Mouse (Mus musculus) ES-E14 (cell line): ENCODE data around the gene Casp4. TPM values are rescaled to one million over a fixed set of nuclear protein-coding genes. Genes with fewer than 3 reads are reported as not detected.

ENCODE experiments used
- DNase-seq: peaks from one replicate; pipeline ENCODE4 v3.0.0-alpha.2; 2013; ENCODE audit warnings: low read depth, low spot score
- H3K27ac ChIP-seq: 2 replicates; pipeline ENCODE4 v1.5.1; 2012; ENCODE audit warnings: low read depth, mild to moderate bottlenecking, low read length, moderate library complexity, mixed read lengths; ENCODE audit not compliant: poor library complexity, insufficient read depth, severe bottlenecking
- H3K36me3 ChIP-seq: 2 replicates; pipeline ENCODE4 v1.6.1; 2012; ENCODE audit warnings: mild to moderate bottlenecking, low read length, moderate library complexity, mixed read lengths; ENCODE audit not compliant: control insufficient read depth, poor library complexity, insufficient read depth, severe bottlenecking
- H3K4me1 ChIP-seq, 2 experiments: fragments of 150-350 bp in 1 of 2; sonication (generic) in 1 of 2; 2 replicates each; pipeline ENCODE4 v1.6.1; 2012; ENCODE audit warnings: low read length in 2 of 2, mild to moderate bottlenecking in 1 of 2, mixed read lengths in 1 of 2; ENCODE audit not compliant: control insufficient read depth in 2 of 2, insufficient read depth in 2 of 2, poor library complexity in 1 of 2
- H3K4me3 ChIP-seq, 2 experiments: fragments of 150-350 bp in 1 of 2; sonication (generic) in 1 of 2; 2 replicates each; pipeline ENCODE4 v1.5.1; 2012; ENCODE audit warnings: low read length in 2 of 2, low read depth in 1 of 2, mild to moderate bottlenecking in 1 of 2, mixed read lengths in 1 of 2; ENCODE audit not compliant: insufficient read depth in 1 of 2, poor library complexity in 1 of 2, severe bottlenecking in 1 of 2
- H3K9ac ChIP-seq: 2 replicates; pipeline ENCODE4 v1.6.1; 2012; ENCODE audit warnings: low read depth, mild to moderate bottlenecking, low read length, mixed read lengths; ENCODE audit not compliant: poor library complexity, insufficient read depth, severe bottlenecking
- H3K9me3 ChIP-seq: fragments of 150-350 bp; sonication (generic); 2 replicates; pipeline ENCODE4 v1.6.1; 2012; ENCODE audit warnings: low read depth, mild to moderate bottlenecking, low read length; ENCODE audit not compliant: control insufficient read depth, insufficient read depth
- CHD2 ChIP-seq: IDR thresholded peaks from 2 replicates; pipeline ENCODE4 v1.6.1; 2014; ENCODE audit warnings: mild to moderate bottlenecking, low read depth, low read length, inconsistent platforms
- HCFC1 ChIP-seq: IDR thresholded peaks from 2 replicates; pipeline ENCODE4 v1.6.1; 2012; ENCODE audit warnings: low read length, inconsistent platforms, borderline replicate concordance; ENCODE audit not compliant: insufficient read depth
- MAFK ChIP-seq: IDR thresholded peaks from 2 replicates; pipeline ENCODE4 v1.6.1; 2014; ENCODE audit warnings: mild to moderate bottlenecking, low read depth, low read length, inconsistent platforms; ENCODE audit not compliant: insufficient read depth
- ZC3H11A ChIP-seq: IDR thresholded peaks from 2 replicates; pipeline ENCODE4 v1.6.1; 2012; ENCODE audit warnings: low read depth, mild to moderate bottlenecking, inconsistent platforms, low read length, borderline replicate concordance
- ZNF384 ChIP-seq: IDR thresholded peaks from 2 replicates; pipeline ENCODE4 v1.6.1; 2012; ENCODE audit warnings: low read depth, low read length, inconsistent platforms
- in situ Hi-C, 2 experiments: fragments of 600-800 bp; cut with MboI; formaldehyde crosslinking; loops; one replicate each; pipeline ENCODE4 v1.15.1; 2025; ENCODE audit warnings: low sequenced_read_pairs in 2 of 2, inconsistent platforms in 1 of 2; ENCODE audit not compliant: unreplicated experiment in 2 of 2
- total RNA-seq: library from RNA; depleted of rRNA; stranded (reverse); fragments of 300-350 nt; gene quantifications from 2 replicates; pipeline ENCODE4 v1.2.3, GENCODE M21; 2012

Gene Casp4
- total RNA-seq, 1 experiment, result 0.40 TPM

DNA sequence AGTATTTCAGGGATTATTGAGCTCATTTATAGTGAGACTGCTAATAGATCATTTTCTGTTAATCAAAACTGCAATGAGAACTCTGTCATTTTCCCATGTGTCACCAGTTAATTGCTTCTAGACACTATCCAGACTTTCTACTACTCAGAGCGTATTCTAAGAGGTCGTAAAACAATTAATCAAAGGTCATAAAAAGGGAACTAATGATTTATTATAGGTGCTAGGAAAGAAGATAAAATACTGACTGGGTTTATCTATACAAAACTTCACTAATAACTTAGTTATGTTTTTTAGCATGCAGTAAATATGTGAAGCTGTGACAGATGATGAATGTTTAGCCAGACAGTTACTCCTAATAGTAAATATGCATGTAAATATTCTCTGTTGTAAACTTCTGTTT, 22.6 kb upstream of the Casp4 start:
- H3K4me1 ChIP-seq, result no peaks in the 10 kb centered on the region
- no peak overlapping the region for H3K27ac ChIP-seq
- no peak for DNase-seq
- H3K36me3 ChIP-seq, result no peaks in the 10 kb centered on the region
- no peaks in the 10 kb centered on the region for H3K9me3 ChIP-seq
- in situ Hi-C loops, result no loop called here
- no peak overlapping the region for H3K4me3 ChIP-seq
- no peak overlapping the region for H3K9ac ChIP-seq
- no peak for TF ChIP-seq CHD2
- TF ChIP-seq ZC3H11A, result no peak
- no peak for TF ChIP-seq HCFC1
- TF ChIP-seq MAFK, result no peak
- no peak for TF ChIP-seq ZNF384

- Histone ChIP-seq H3K4me1 (no peaks in the 10 kb centered on the region), H3K4me3 (no peak overlapping the region), H3K9me3 (no peaks in the 10 kb centered on the region), H3K9ac (no peak overlapping the region), H3K36me3 (no peaks in the 10 kb centered on the region), H3K27ac (no peak overlapping the region)
- TF ChIP-seq MAFK, result no peak
- TF ChIP-seq ZNF384, result no peak
- TF ChIP-seq HCFC1, result no peak
- no peak for TF ChIP-seq ZC3H11A
- no peak for TF ChIP-seq CHD2
- no peak for DNase-seq
- in situ Hi-C loops, result no loop called here
These were observed 22.0 kb upstream of the Casp4 start for GRCm38 (mm10) chr9:5286597-5286996.

DNA sequence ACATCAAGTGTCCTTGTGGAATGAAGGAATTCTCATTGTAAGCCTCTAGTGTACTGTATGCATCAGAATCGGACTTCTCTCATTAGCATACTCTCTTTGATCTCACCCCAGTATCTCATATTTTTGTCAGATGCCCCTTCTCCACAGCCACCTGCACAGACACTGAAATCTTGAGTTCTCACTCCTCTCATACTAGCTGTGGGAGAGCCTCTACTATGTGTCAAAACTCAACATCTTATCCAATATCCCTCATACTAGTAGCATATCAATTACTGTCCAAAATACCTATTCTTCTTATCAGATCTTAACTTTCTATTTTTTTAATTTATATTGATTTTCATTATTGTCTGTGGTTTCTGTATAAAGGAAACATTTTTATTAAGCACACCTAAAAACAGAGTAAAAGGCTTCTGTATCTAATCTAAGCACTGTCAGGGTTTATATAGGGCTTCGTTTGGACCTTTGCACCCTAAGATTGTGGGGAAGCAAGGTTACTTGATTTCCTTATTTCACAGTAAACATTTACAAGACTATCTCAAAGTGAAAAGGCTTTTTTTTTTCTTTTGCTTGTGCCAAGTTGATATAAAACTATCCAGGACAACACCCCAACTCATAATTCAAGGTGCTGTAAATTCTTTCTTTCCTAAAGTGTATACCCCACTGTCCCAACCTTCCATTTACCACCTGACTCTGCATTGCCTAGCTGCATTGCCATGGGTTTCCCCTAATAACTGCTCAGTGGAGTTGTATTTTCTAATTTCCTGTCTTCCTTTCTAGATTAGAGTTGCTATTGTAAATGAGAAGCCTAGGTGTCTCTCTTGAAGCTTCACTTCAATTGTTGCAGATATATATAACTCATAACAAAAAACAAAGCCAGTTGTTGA, 12.0 kb upstream of the Casp4 start:
- Histone ChIP-seq H3K9me3 (no peaks in the 10 kb centered on the region), H3K4me3 (no peak overlapping the region), H3K27ac (no peak overlapping the region), H3K9ac (no peak overlapping the region), H3K4me1 (no peaks in the 10 kb centered on the region), H3K36me3 (no peaks in the 10 kb centered on the region)
- TF ChIP-seq MAFK (no peak), ZC3H11A (no peak), ZNF384 (no peak), HCFC1 (no peak), CHD2 (no peak)
- no peak for DNase-seq
- in situ Hi-C loops, result no loop called here

DNA sequence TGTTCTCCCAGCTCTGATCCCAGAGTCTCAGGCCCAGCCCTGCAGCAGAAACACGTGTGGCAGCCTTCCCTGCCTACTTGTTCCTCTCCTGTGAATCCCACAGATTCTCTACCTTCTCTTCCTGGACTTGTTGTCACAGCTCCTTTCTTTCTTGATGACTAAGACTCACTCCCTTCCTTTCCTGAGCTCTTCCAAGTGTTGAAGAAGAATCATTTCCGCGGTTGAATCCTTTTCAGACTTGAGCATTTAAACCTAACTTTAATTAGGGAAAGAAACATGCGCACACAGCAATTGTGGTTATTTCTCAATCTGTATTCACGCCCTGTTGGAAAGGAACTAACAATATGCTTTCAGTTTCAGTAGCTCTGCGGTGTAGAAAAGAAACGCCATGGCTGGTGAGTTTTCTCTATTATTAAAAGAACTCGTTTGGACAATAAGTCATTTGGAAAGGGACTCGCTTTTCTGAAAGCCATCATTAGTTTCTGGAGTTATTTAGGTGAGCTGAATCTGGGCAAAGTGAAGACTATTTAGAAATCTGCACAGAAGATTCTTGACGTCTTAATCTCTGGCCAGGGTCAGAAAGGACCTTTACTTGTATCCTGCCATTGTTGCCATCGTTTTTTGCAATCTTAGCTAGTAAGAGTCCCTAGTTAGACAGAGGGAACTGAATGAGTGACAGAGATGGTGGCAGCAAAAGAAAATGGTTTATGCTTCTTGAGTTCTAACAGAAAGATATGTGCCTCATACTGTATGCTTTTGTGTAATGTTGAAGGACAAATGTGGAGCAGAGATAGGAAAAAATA, 10.1 kb upstream of the Casp4 start, which contains the start of gene Casp1:
Casp1 (plus strand) TSS at position 189 of the 803 bp plus-strand sequence.
- Histone ChIP-seq H3K4me1 (no peaks in the 10 kb centered on the region), H3K27ac (no peak within 1 kb of the TSS), H3K9me3 (no peaks in the 10 kb centered on the region), H3K36me3 (no peaks in the 10 kb centered on the region), H3K4me3 (no peak within 1 kb of the TSS), H3K9ac (no peak within 1 kb of the TSS)
- in situ Hi-C loops, result no loop called here
- TF ChIP-seq HCFC1 (no peak), ZNF384 (no peak), MAFK (no peak), CHD2 (no peak), ZC3H11A (no peak)
- DNase-seq, result no peak
